Mouse (Mus musculus) heart, postnatal 4 days (tissue): ENCODE measurements around the gene Abcb10. TPM values are rescaled to one million over a fixed set of nuclear protein-coding genes. Genes with fewer than 3 reads are reported as not detected.
"Not testable (repeated sequence)": the region's sequence is repeated elsewhere in the genome, so short reads cannot be mapped to it uniquely, and the experiment has no call there.

Experiments used
- DNase-seq: peaks from one replicate; pipeline ENCODE4 v3.0.0; 2021
- total RNA-seq, 2 experiments: library from RNA; stranded (reverse); gene quantifications; 2 replicates each; pipeline ENCODE4 v1.2.3; 2021

Abcb10 gene
- total RNA-seq, 2 experiments from 2014 or later: 36.9 to 37.8 TPM

DNA sequence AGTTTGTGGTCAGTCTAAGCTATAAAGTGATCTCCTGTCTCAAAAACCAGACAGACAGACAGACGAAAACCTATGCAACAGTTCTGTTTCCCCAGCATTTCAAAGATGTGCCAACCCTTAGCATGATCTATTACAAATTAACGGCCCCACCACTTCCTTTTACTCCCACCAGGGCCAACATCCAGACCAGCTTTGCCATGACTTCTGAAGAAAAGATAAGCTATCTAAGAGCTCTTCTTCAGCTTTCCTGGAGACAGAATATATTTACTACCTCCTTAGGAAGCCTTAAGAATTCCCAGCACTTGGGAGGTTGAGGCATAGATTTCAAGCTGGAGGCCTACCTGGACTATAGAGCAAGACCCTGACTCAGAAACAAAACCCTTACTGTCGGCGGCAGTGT lies 2.7 kb downstream of the Abcb10 start:
- no peak for DNase-seq

GRCm38 (mm10) chr8:123978926-123979325 lies 4.0 kb downstream of the Abcb10 start:
- no peak for DNase-seq

GRCm38 (mm10) chr8:123978166-123978838 lies 4.6 kb downstream of the Abcb10 start:
- DNase-seq: peak; percentile 80

DNA sequence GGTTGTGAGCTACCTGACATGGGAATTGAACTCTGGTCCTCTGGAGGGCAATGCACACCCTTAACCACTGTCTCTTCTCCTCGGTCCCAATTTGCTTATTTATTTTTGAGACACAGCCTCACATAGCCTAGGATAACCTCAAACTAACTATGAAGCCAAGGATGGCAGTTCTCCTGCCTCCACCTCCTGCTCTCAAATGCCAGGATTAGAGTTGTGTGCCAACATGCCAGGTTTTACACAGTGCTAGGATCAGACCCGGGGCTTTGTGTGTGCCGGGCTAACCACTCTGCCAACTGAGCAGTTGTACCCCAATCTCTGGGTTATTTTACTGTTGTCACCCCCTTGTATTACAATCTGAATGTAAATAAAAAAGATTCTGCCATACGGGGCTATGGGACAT lies 5.4 kb downstream of the Abcb10 start:
- no peak for DNase-seq

DNA sequence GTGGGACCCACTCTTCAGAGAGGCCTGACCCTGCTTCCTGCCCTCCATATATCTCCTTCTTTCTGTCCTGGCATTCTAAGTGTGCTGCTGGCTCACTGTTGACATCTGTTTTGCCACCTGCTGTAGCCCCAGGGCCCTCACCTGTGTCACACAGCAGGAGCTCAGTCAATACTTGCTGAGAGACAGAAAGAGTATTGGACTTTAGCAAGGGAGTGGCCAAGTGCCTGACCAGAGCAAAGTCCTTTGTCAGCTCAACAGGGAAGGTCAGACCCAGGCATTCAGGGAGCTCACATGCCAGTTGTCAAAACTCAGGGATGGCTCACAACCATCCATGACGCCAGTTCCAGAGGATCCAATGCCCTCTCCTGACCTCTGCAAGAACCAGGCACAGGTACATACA lies 9.4 kb downstream of the Abcb10 start:
- DNase-seq: no peak

- no peak for DNase-seq
Measured at GRCm38 (mm10) chr8:123966896-123967295, 16.0 kb downstream of the Abcb10 start.

DNA sequence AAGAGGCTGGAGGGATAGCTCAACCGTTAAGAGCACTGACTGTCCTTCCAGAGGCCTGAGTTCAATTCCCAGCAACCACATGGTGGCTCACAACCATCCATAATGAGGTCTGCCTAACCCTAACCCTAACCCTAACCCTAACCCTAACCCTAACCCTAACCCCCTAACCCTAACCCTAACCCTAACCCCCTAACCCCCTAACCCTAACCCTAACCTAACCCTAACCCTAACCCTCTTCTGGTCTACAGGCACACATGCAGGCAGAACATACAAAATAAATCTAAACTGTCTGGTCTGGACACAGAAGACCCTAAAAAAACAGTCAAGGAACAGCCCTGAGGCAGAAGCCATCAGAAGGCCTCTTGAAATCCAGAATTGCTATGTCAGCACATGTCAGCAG lies 21.6 kb downstream of the Abcb10 start:
- DNase-seq: no peak

DNA sequence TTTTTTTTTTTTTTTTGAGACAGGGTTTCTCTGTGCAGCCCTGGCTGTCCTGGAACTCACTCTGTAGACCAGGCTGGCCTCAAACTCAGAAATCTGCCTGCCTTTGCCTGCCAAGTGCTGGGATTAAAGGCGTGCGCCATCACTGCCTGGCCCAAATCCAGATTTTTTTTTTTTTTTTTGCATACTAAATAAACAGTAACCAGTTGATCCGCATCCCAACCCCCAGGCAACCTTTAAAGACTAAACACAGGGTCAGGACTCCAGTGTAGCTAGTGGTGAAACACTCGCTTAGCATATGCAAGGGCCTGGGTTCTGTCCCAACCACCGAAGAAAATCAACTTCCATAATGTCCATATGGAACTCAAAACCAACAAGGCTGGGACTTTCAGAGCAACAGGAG lies 22.4 kb downstream of the Abcb10 start:
- not testable (repeated sequence) for DNase-seq

DNA sequence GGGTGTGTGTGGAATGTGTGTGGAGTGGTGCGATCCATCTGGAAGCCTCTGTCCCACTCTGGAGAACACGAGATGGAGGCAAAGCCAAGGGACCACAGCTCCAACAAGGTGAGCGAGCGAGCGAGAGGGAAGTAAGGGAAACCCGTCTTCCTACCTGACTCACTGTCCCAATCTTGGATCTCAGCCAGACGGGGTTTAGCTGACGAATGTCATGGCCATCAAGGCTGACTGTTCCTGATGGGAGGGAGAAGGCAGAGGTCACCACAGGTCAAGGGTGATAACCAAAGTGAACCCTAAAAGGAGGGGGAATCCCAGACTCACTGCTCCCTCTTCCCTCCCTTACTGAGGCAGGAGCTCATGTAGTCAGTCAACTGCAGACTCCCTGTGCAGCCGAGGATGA lies 22.9 kb downstream of the Abcb10 start:
- DNase-seq: no peak

DNA sequence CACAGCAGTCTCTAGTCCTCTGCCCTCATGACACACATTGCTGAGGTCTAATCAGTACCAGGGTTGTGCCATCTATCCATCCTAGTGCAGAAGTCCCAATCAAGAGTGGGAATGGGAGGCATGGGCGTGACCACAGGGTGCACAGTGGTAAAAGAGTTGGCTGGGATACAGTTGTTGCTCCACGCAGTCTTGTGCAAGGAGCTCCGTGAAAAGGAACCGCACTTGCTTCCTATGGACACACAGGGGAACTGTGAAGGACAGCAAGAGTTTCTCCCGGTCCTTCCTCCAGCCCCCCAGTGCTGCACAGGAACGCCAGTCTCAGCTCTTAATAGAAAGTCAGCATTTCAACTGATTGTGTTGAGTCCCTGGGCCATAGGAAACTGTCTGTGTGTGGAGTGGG lies 23.4 kb downstream of the Abcb10 start:
- no peak for DNase-seq

GRCm38 (mm10) chr8:123958130-123958529 lies 24.8 kb downstream of the Abcb10 start:
- peak; percentile 40 for DNase-seq

DNA sequence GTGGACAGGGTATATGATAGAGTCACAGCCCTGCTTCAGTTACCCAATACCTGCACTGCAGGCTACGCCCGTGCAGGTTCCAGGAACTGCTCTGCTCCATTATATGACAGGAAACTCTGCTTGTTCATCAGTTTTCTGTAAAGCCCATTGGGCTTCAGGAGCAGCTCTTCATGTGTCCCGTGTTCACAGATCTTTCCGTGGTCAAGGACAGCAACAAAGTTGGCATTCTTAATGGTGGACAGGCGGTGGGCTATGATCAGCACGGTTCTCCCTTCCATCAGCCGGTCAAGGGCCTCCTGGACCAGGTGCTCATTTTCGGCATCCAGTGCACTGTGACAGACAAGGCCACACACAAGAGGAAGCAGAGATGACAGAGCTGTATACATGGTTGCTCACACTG lies 28.7 kb downstream of the Abcb10 start:
- no peak for DNase-seq

- DNase-seq: no peak
Measured at GRCm38 (mm10) chr8:123953686-123954085, 29.2 kb downstream of the Abcb10 start.

GRCm38 (mm10) chr8:123950077-123950802 lies 32.7 kb downstream of the Abcb10 start:
- peak; percentile 64 for DNase-seq

GRCm38 (mm10) chr8:123949686-123949986 lies 33.3 kb downstream of the Abcb10 start:
- no peak for DNase-seq

GRCm38 (mm10) chr8:123948942-123949685 lies 33.8 kb downstream of the Abcb10 start, which contains the start of gene Nup133:
Nup133 (minus strand) TSS chr8:123949265.
- peak; percentile 100 for DNase-seq

DNA sequence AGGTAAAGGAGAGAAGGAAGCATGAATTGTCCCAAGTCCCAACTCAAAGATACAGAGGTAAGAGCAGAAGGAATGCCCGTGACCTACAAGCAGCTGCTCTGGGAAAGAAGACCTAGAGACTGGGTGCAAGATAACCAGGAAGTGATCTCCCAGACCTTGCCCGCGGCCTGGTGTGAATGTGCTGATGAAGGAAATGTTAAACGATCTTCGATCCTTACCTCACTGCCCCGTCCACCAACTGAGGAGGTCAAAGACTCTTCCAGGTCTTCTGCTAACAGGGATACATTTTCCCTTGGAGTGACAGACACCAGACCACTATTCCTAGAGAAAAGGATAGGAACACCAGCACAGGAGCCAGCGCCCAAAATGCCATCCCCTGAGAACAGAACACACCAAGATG lies 53.9 kb downstream of the Abcb10 start:
- DNase-seq: no peak

- DNase-seq: no peak
Measured at GRCm38 (mm10) chr8:123925671-123926070, 57.3 kb downstream of the Abcb10 start.

GRCm38 (mm10) chr8:123924719-123925118 lies 58.2 kb downstream of the Abcb10 start:
- DNase-seq: peak; percentile 88

GRCm38 (mm10) chr8:123914635-123915034 lies 68.3 kb downstream of the Abcb10 start:
- no peak for DNase-seq

DNA sequence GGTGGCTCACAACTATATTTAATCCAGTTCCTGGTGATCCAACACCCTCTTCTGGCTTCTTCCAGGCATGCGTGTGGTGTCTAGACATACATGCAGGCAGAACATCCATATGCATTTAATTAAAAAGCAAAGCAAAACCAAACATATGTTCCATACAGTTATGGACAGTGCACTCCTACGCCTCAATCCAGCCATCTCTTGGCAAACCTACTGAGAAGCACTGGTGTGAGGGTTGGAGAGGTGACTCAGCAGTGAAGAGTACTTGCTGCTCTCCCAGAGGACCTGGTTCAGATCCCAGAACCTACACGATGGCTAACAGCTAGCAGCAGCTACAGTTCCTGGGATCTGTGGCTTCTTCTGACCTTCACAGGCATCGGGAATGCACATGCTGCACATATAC lies 70.7 kb downstream of the Abcb10 start:
- DNase-seq: no peak

DNA sequence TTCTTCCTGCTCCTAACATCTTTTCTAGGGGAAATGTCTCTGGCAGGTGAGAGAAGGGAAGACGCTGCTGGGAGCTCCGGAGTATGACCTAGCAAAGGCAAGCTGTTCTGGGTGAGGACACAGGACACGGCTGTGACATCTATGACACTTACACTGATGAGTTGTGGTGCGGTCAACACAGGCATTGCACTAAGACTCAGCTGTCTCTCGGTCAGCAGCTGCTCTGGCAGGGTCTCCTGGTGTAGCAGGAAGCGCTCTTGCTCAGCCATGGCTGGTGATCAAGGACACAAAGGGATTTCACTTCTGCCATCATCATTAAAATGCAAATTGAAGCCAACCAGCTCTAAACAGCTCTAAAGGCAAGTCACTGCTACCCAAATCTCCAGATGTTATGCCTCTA lies 75.3 kb downstream of the Abcb10 start:
- DNase-seq: no peak

- DNase-seq: no peak
Measured at GRCm38 (mm10) chr8:123902653-123903052, 80.3 kb downstream of the Abcb10 start.
